Mouse (Mus musculus): ENCODE results near the gene Ccdc173.

Gene Ccdc173

GRCm38 (mm10) chr2:69788974-69789373, 401 bp downstream of the Ccdc173 start:
- DNase-seq, result no peak

DNA sequence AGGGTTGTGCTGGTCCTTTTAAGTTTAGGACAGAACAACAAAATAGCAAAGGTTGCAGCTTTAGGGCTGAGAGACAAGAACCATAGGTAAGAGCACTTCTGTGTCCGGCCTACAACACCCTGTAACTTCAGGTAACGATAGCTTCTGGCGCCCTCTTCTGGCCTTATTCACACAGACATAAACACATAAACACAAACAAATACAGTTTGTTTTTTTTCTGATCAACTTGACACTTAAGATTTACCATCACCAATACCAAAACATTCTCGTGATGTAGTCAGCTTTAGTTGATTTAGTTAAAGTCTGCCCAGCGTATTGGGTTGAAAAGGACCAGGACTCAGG, 10.6 kb downstream of the Ccdc173 start:
- peak; percentile 63 to 66 for DNase-seq

DNA sequence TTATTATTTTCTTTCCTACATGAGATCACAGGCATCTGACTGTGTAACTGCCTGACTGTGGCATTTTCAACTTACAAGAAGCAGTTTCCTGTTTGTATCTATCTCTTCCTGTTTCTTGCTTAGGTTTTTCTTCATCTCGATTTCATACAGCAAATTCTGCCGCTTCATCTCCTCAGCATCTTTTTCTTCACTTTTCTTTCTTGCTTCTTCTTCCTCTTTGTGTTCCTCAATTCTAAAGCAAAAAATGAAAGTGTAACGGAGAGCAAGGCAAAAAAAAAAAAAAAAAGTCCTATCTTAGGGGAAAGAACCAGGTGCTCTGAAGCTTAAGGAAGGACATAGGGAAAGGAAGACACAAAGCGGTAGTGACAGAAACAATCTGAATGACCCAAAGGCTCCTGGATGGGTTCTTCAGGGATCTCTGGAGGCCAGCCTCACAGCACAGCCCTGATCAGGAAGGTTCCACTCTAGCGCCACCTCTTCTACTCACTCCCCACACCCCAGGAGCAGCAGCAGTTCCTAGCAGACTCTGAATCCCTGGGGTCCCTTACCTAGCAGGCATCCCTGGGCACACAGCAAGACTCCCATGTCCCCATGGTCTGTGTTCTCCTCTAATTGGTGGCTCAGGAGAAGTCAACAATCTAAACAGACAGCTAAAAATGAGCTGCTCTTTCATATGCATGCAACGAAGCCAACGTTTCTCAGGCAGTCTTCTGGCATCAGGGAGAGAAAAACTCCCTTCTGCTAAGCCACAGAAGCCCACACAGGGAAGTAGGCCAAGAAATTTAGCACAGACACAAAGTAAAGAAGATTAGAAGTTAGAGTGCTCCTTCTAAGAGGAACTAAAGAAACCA, 11.2 kb downstream of the Ccdc173 start:
- peak; percentile 36 to 39 for DNase-seq

GRCm38 (mm10) chr2:69773331-69773730, 16.0 kb downstream of the Ccdc173 start:
- no peak for DNase-seq

- no peak for DNase-seq
These were observed 24.7 kb downstream of the Ccdc173 start for GRCm38 (mm10) chr2:69764716-69765115.

- DNase-seq, result no peak
These were observed 26.0 kb downstream of the Ccdc173 start for GRCm38 (mm10) chr2:69763340-69763739.

DNA sequence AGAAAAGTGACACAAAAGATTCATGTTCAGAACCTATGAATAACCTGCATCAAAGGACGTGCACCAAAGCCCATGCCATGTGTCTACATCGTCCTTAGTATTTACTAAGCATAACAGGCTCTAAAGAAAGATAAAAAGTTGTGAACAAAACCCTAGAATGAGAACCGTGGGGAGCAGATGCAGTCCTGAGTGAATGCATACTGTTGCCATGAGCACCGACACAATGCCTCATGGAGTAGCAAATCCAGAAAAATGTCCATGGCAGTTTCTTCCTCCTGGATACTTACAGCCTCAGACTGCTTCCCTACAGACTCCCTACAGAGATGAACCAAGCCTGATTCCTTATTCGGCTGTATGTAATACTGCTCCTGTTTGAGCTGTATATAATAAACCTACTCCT, 28.4 kb downstream of the Ccdc173 start:
- DNase-seq, result no peak

DNA sequence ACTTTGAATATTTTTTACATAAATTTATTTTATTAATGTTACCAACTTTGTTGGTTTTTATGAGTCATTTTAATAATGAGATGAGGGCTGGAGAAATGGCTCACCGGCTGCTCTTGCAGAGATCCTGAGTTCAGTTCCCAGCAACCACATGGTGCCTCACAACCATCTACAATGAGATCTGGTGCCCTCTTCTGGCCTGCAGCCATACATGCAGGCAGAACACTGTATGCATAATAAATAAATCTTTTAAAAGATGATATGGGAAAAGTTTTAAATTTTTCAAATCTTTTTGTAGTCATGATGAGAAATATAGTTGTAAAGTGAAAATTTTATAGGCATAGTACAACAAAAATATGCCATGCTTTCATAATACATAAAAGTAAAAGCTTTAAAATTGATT, 44.3 kb downstream of the Ccdc173 start:
- peak; percentile 27 to 29 for DNase-seq

GRCm38 (mm10) chr2:69723519-69723825, 65.9 kb downstream of the Ccdc173 start:
- DNase-seq, result peak in 1 of 2 experiments; percentile 49

DNA sequence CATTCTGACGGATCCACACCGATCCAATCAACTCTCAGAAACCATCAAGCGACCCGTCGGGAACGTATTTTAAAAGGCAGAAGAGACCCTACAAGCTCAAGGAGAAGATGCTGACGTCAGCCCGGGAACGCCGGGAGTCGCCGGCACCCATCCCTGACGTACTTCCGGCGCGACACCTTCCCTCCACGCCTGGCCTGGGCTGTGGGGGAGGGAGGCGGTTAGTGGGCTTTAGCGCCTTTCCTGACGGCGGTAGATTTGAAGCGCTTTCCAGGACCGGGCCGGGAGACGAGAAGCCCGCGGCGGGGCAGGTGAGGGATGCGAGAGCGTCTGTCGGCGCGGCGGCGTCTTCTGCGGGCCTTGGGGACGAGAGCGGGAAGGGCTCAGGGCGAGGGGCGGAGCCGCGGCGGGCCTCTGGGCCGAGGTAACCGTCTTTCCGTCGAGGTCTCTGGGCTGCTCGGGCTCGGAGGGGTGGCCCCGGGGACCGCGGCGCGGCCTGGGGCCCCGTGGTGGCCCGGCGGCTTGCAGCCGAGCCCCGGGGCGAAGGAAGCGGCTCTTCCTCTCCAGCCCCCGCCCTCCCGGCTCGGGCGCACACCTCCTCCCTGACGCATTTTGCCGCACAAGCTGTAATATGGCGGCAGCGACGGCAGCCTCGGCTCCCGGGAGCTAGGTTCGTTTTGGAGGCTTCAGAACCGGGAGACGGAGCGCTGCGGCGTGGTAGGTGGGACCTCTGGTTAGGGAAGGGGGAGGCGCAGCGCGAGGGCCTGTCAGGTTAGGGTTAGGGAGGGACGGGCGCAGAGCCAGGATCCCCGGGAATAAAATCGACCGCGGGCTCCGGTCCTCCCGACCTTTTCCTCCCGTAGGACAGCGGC, 66.5 kb downstream of the Ccdc173 start:
- DNase-seq, result peak; percentile 93 to 96

- no peak for DNase-seq
These were observed 67.1 kb downstream of the Ccdc173 start, which contains the start of gene Ppig for GRCm38 (mm10) chr2:69722273-69722649. Gene Ppig (plus strand): TSS chr2:69722545.

DNA sequence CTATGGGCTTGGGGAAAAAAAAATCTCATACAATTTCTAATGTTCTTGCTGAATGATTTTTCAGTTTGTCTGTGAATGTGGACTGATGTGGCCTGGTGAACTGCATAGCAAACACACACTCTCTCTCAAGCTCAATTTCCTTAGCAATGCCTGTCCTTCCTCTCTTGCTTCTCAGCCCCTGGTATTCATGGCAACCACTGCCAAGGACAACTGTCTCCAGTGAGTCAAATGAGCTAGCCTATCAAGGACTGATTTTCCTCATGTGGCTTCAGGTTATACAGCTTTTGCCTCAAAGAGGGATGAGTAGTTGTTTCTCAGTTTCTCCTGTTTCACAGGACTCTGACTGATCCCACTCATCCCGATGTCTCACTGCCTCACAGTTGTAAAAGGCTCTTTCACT, 70.3 kb downstream of the Ccdc173 start:
- no peak for DNase-seq

- DNase-seq, result no peak
These were observed 72.9 kb downstream of the Ccdc173 start for GRCm38 (mm10) chr2:69716483-69716882.

DNA sequence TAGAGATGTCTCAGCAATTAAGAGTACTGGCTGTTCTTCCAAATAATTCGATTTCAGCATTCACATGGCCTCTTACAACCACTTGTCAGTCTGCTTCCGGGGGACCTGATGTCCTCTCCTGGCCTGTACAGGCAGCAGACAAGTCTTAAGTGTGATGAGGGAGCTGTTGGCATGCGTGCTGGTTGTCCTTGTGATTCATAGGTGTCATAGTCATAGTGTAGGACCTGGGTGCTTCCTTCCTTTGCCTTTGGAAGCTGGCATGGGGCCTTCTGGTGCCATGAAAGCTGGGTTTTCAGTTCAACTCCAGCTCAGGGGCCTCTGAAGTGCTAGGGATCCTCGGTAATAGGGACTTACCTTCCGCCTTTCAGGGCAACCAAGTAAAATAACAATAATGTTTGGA, 75.2 kb downstream of the Ccdc173 start:
- no peak for DNase-seq

DNA sequence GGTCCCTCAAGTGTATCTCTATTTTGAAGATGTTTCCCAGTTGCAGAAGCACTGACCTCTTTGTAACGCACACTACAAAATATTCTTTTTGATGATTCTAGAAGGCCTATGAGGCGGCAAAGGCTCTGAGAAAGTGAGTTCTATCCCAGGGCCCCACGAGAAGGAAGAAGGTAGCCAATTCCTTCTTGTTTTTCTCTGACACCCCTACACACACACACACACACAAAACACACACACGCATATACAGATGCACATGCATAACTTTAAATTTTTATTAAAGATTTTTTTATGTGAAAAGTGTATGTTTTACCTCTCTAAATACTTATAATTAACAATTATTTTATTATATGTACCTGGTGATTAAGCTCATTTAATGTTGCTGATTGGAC, 75.8 kb downstream of the Ccdc173 start:
- DNase-seq, result no peak

DNA sequence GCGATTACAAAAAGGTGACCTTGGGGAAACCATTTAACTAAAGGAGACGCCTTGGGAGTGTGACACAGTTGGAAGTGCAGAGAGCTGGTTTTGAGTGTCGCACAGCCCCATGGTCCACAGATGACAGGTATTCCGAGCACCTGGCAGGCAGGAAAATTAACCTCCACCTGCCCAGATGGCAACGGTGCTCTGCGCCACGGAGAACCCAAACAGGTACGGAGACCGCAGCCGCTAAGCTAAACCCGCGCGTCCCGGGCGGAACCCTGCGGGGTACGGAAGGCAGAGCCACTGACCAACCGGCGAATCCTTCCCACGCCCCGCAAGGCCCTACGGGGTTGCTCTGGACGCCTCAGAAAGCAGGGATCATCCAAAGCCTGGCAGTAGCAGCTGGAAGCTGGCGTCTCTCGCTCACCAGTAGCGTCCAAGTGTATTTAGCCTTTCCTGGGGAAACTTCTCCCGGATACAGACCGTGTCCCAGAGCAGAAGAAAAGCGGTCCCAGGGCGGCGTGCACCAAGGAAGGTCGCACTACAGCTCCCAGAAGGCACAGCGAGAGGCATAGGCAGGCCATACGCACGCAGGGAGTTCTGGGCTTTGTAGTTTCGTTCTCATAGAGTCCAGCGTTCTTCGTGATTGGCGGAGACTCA, 76.3 kb downstream of the Ccdc173 start, which contains the start of gene Fastkd1:
Fastkd1 (minus strand) TSS at position 536 of the 645 bp plus-strand sequence.
- DNase-seq, result peak; percentile 76 to 84

GRCm38 (mm10) chr2:69712171-69712570, 77.2 kb downstream of the Ccdc173 start:
- DNase-seq, result no peak
